Mouse (Mus musculus) CD4-positive naive resting alpha-beta T cell, adult 76 days (primary cell): ENCODE measurements around the gene Mest. TPM values are rescaled to one million over a fixed set of nuclear protein-coding genes. Genes with fewer than 3 reads are reported as not detected.

Experiments used
- total RNA-seq: library from RNA; stranded (reverse); gene quantifications from one replicate; pipeline ENCODE4 v1.2.4, GENCODE M21; 2023

Gene Mest
- 0.23 TPM for total RNA-seq

GRCm38 (mm10) chr6:30723331-30723730 lies at the start of gene Mest:
TSS of gene Mest (plus strand) at chr6:30723547.

GRCm38 (mm10) chr6:30693350-30693991 lies 29.9 kb upstream of the Mest start, which contains the start of gene Cep41:
TSS of gene Cep41 (minus strand) at chr6:30693749.

Other genes with a start within 250 kb of the Mest start
- 34.3 TPM for gene Tmem209, start 213.8 kb upstream of the Mest start, total RNA-seq
- gene Ssmem1, start 213.7 kb upstream of the Mest start, total RNA-seq, result 0.85 TPM
- gene Cpa2, start 182.0 kb upstream of the Mest start, total RNA-seq, result not detected
- gene Cpa4, start 155.2 kb upstream of the Mest start, total RNA-seq, result not detected
- gene Cpa5, start 112.5 kb upstream of the Mest start, total RNA-seq, result not detected
- 0.35 TPM for gene Cpa1, start 84.3 kb upstream of the Mest start, total RNA-seq
- 6.1 TPM for gene Cep41, start 29.8 kb upstream of the Mest start, total RNA-seq
- 29.3 TPM for gene Copg2, start 173.2 kb downstream of the Mest start, total RNA-seq
- gene Tsga13, start 192.0 kb downstream of the Mest start, total RNA-seq, result 2.1 TPM
- not detected for gene Klf14, start 235.5 kb downstream of the Mest start, total RNA-seq